Mouse (Mus musculus) neural tube, embryonic 13.5 days (tissue): ENCODE data around the gene Kcnip1. TPM values are rescaled to one million over a fixed set of nuclear protein-coding genes. Genes with fewer than 3 reads are reported as not detected.

Experiments used
- ATAC-seq: fragments of 200-750 bp; cut with Nextera tagmentation; 2 replicates; pipeline ENCODE4 v1.8.0; 2017; ENCODE audit warnings: low read depth, mild to moderate bottlenecking, moderate TSS enrichment, moderate library complexity
- H3K27ac ChIP-seq: fragments of 300-500 bp; sonication (generic); replicated peaks from 2 replicates; pipeline ENCODE4 v1.5.1; 2015; ENCODE audit warnings: moderate library complexity, mild to moderate bottlenecking, inconsistent platforms
- H3K27me3 ChIP-seq: fragments of 300-500 bp; sonication (generic); 2 replicates; pipeline ENCODE4 v1.6.1; 2015; ENCODE audit warnings: mild to moderate bottlenecking, inconsistent platforms
- H3K36me3 ChIP-seq: fragments of 300-500 bp; sonication (generic); 2 replicates; pipeline ENCODE4 v1.6.1; 2015; ENCODE audit warnings: mild to moderate bottlenecking, inconsistent platforms
- H3K4me1 ChIP-seq: fragments of 300-500 bp; sonication (generic); replicated peaks from 2 replicates; pipeline ENCODE4 v1.6.1; 2015; ENCODE audit warnings: inconsistent platforms
- H3K4me2 ChIP-seq: fragments of 300-500 bp; sonication (generic); 2 replicates; pipeline ENCODE4 v1.6.1; 2015; ENCODE audit warnings: inconsistent platforms, mild to moderate bottlenecking, moderate library complexity
- H3K4me3 ChIP-seq: fragments of 300-500 bp; sonication (generic); 2 replicates; pipeline ENCODE4 v1.5.1; 2015; ENCODE audit warnings: mild to moderate bottlenecking, inconsistent platforms
- H3K9ac ChIP-seq: fragments of 300-500 bp; sonication (generic); 2 replicates; pipeline ENCODE4 v1.6.1; 2015; ENCODE audit warnings: moderate library complexity, mild to moderate bottlenecking, inconsistent platforms
- H3K9me3 ChIP-seq: fragments of 300-500 bp; sonication (generic); 2 replicates; pipeline ENCODE4 v1.6.1; 2016; ENCODE audit warnings: inconsistent platforms
- WGBS: fragments of 180-500 bp; shearing (Covaris S2); methylation state at CpG from one replicate; pipeline ENCODE4 v1.1.7; 2015; 5-methylcytosine and 5-hydroxymethylcytosine counted together
- polyA plus RNA-seq: library from polyadenylated mRNA; unstranded; fragments of >200 nt; fragmentation: Nextera tagmentation; extraction: Ambion mirVana; gene quantifications from 2 replicates; pipeline ENCODE4 v1.2.1, GENCODE M21; 2015

Gene Kcnip1
- polyA plus RNA-seq, 1 experiment from 2014 or later = 83.2 TPM

- Histone ChIP-seq H3K27me3 (no peaks in the 10 kb centered on the region), H3K27ac (no peak overlapping the region), H3K4me1 (peaks cover 8% of the 10 kb centered on the region), H3K9ac (no peak overlapping the region), H3K4me3 (no peak overlapping the region), H3K4me2 (no peak overlapping the region), H3K9me3 (no peaks in the 10 kb centered on the region), H3K36me3 (no peaks in the 10 kb centered on the region)
- ATAC-seq = no peak
- WGBS = 90% methylated on average over 4 of the region's 4 CpGs
Observed at GRCm38 (mm10) chr11:33592826-33593225, 400.1 kb downstream of the Kcnip1 start.

DNA sequence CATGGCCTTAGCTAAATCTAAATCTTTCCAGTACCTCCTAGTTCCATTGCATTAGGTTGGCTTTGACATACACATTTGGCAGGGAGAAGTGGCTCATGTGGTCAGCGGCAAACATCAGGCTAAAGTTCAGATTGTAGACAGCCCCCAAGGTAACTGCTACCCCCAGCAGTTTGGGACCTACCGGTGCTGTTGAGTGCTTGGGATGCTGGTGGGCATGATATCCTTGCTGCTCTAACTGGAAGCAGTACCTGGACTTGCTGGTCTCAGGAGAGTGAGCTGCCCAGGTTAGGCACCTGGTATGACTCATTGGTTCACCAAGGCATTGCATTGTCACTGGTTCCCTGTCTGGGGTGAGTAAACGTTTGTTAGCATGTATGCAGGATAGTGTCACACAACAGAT, 402.2 kb downstream of the Kcnip1 start:
- H3K36me3 ChIP-seq = no peaks in the 10 kb centered on the region
- 94% methylated on average over 3 of the region's 3 CpGs for WGBS
- H3K4me1 ChIP-seq = no peaks in the 10 kb centered on the region
- H3K27ac ChIP-seq = no peak overlapping the region
- H3K9me3 ChIP-seq = no peaks in the 10 kb centered on the region
- no peak overlapping the region for H3K9ac ChIP-seq
- no peak for ATAC-seq
- H3K4me3 ChIP-seq = no peak overlapping the region
- H3K4me2 ChIP-seq = no peak overlapping the region
- no peaks in the 10 kb centered on the region for H3K27me3 ChIP-seq

- H3K27ac ChIP-seq = no peak overlapping the region
- no peak overlapping the region for H3K4me3 ChIP-seq
- no peak for ATAC-seq
- no peaks in the 10 kb centered on the region for H3K9me3 ChIP-seq
- 82% methylated on average over 6 of the region's 6 CpGs for WGBS
- H3K4me2 ChIP-seq = no peak overlapping the region
- H3K4me1 ChIP-seq = no peaks in the 10 kb centered on the region
- H3K9ac ChIP-seq = no peak overlapping the region
- H3K27me3 ChIP-seq = no peaks in the 10 kb centered on the region
- H3K36me3 ChIP-seq = no peaks in the 10 kb centered on the region
Observed at GRCm38 (mm10) chr11:33586614-33587013, 406.3 kb downstream of the Kcnip1 start.

DNA sequence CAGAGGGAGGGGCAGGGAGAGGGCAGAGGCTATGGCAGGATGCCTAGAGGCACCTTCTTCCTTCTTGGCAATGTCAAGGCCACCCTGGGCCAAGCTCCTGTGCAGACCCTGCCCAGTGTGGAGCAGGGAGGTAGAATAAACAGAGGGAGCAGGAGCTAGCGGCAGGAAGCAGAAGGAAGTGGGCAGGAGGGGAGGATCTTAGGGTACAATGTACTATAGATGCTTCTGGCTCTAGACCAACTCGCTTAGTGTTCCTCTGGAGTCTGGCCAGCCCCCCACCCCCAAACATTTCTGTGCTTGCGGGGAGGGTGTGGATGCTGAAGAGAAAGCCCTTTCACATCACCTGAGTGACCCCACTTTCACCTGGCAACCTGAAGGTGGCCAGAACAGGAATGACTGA, 413.3 kb downstream of the Kcnip1 start:
- no peak for ATAC-seq
- H3K9me3 ChIP-seq = no peaks in the 10 kb centered on the region
- no peak overlapping the region for H3K4me3 ChIP-seq
- no peak overlapping the region for H3K27ac ChIP-seq
- H3K4me2 ChIP-seq = no peak overlapping the region
- no peaks in the 10 kb centered on the region for H3K4me1 ChIP-seq
- no peaks in the 10 kb centered on the region for H3K36me3 ChIP-seq
- WGBS = 68% methylated on average over 3 of the region's 3 CpGs
- H3K9ac ChIP-seq = no peak overlapping the region
- H3K27me3 ChIP-seq = no peaks in the 10 kb centered on the region

Other genes starting within 250 kb of the Kcnip1 start
- 0.45 and 0.85 TPM in 2 replicates for gene Kcnmb1, start 30.1 kb downstream of the Kcnip1 start, polyA plus RNA-seq
- 2.4 and 3.0 TPM in 2 replicates for gene Lcp2, start 53.8 kb upstream of the Kcnip1 start, polyA plus RNA-seq
- 30.1 and 30.9 TPM in 2 replicates for gene 4930469K13Rik, start 105.4 kb upstream of the Kcnip1 start, polyA plus RNA-seq
- gene Foxi1, start 214.9 kb upstream of the Kcnip1 start, polyA plus RNA-seq = not detected in 2 replicates